ENCODE assay signal across 7 mouse cellular contexts in the genomic region with DNA sequence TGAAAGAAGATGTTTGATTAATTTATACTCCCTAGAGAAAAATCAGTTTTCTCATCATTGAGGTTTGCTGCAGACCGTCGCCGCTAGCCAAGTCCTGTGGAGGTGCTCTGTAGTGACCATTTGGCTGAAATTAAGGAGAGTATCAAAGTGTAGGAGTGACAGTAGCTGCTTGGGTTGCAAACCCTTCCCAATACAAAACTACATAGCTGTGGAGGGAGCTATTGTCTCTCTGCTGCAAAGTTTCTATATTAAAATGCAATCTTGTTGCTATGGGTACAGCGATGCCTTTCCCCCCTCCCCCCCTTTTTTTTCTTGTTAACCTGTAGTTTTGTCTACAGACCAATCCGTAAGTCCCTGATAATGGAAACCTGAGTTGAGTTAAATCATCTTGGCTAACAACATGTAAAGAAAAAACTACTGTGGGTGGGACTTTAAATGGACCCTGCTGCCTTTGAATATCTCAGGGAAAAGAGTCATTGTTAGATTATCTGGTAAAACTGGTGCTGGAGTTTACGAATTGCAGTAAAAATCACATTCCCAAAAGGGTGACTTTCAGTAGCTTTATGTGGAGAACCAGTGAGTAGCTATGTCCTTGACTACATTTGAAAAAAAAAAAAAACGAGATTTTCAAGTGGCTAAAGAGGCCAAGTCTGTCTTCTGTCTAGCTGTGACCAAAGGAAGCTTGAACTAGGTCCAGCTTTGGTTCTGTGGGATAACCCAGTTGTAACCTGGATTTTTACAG. TPM values are rescaled to one million over a fixed set of nuclear protein-coding genes. Genes with fewer than 3 reads are reported as not detected.
DNase-seq lines count a peak whose midpoint lies in the region; ATAC-seq and TF ChIP-seq lines count a peak whose summit lies in the region.

No protein-coding gene starts in this region.

- peak overlapping the region; percentile 91 for H3K4me3 ChIP-seq in embryonic facial prominence, embryonic 15.5 days (replicated peaks)
- peak overlapping the region; percentile 85 for H3K4me3 ChIP-seq in limb, embryonic 14.5 days (replicated peaks; ENCODE audit: low read length)
- H3K4me3 ChIP-seq in stomach, embryonic 16.5 days (replicated peaks; ENCODE audit: low read length), result peak overlapping the region; percentile 56
- H3K4me3 ChIP-seq in cerebellum, adult 2 months (replicated peaks; ENCODE audit: insufficient read depth, low read depth, low read length), result no peak overlapping the region

- TF ChIP-seq POLR2A in limb, embryonic 14.5 days (IDR thresholded peaks at IDR 0.05; ENCODE audit: borderline replicate concordance, extremely low read depth, insufficient read depth, insufficient read length), result no peak
- no peak for TF ChIP-seq POLR2A in cerebellum, adult 2 months (IDR thresholded peaks at IDR 0.05; ENCODE audit: borderline replicate concordance, insufficient read depth, low read length)

- H3K27me3 ChIP-seq in embryonic facial prominence, embryonic 15.5 days, result no peaks in the 10 kb centered on the region
- H3K27me3 ChIP-seq in limb, embryonic 14.5 days (ENCODE audit: control insufficient read depth, insufficient read depth, low read length), result no peaks in the 10 kb centered on the region
- no peaks in the 10 kb centered on the region for H3K27me3 ChIP-seq in stomach, embryonic 16.5 days (ENCODE audit: control insufficient read depth, insufficient read depth, low read length)
- no peaks in the 10 kb centered on the region for H3K27me3 ChIP-seq in cerebellum, adult 2 months (ENCODE audit: control insufficient read depth, insufficient read depth, low read length)

- ATAC-seq in embryonic facial prominence, embryonic 15.5 days (ENCODE audit: insufficient number of reproducible peaks, low FRiP score, low TSS enrichment, low read depth), result no peak
- ATAC-seq in limb, embryonic 14.5 days (ENCODE audit: low FRiP score, low read depth), result no peak
- no peak for ATAC-seq in stomach, embryonic 16.5 days (ENCODE audit: insufficient read depth, low FRiP score)

- H3K9me3 ChIP-seq in embryonic facial prominence, embryonic 15.5 days (replicated peaks), result no peaks in the 10 kb centered on the region
- H3K9me3 ChIP-seq in limb, embryonic 14.5 days (ENCODE audit: control insufficient read depth, low read length), result 0 out of 2 replicates have a peak, but pooled peaks cover 2% of the 10 kb centered on the region
- H3K9me3 ChIP-seq in stomach, embryonic 16.5 days (replicated peaks; ENCODE audit: control insufficient read depth, low read length), result 0 out of 2 replicates have a peak, but pooled peaks cover 2% of the 10 kb centered on the region

- H3K9ac ChIP-seq in embryonic facial prominence, embryonic 15.5 days, result peak overlapping the region; percentile 15; the same call in 1 of the 2 replicates
- H3K9ac ChIP-seq in limb, embryonic 14.5 days (ENCODE audit: low read depth, low read length, severe bottlenecking), result peak overlapping the region; percentile 21
- H3K9ac ChIP-seq in stomach, embryonic 16.5 days (ENCODE audit: low read length), result peak overlapping the region; percentile 82

- 10% methylated on average over 7 of the region's 7 CpGs for WGBS in embryonic facial prominence, embryonic 15.5 days
- 6% methylated on average over 7 of the region's 7 CpGs for WGBS in limb, embryonic 14.5 days
- WGBS in stomach, embryonic 16.5 days, result 8% methylated on average over 7 of the region's 7 CpGs
- 57% methylated on average over 7 of the region's 7 CpGs for WGBS in cerebellum, adult 2 months

- intact Hi-C loops in gastrocnemius, postnatal 36 days (cut with DNase I), result loop anchor here (5.0 kb wide), 1 partner anchor 223 kb away; no protein-coding TSS in a partner anchor

- H3K4me2 ChIP-seq in embryonic facial prominence, embryonic 15.5 days (replicated peaks), result peak overlapping the region; percentile 54
- peak overlapping the region; percentile 66 for H3K4me2 ChIP-seq in limb, embryonic 14.5 days (replicated peaks; ENCODE audit: low read depth, low read length, severe bottlenecking)
- peak overlapping the region; percentile 65 for H3K4me2 ChIP-seq in stomach, embryonic 16.5 days (ENCODE audit: low read depth, low read length)

- TF ChIP-seq CTCF in cerebellum, adult 2 months (IDR thresholded peaks at IDR 0.05; ENCODE audit: borderline replicate concordance, insufficient read depth, low read depth, low read length), result no peak

- 0 out of 2 replicates have a peak, but pooled peaks cover 3% of the 10 kb centered on the region for H3K36me3 ChIP-seq in embryonic facial prominence, embryonic 15.5 days
- peaks cover 7% of the 10 kb centered on the region; the same call in 1 of the 2 replicates for H3K36me3 ChIP-seq in limb, embryonic 14.5 days (ENCODE audit: control insufficient read depth, insufficient read depth, low read length)
- peaks cover 6% of the 10 kb centered on the region; the same call in 1 of the 2 replicates for H3K36me3 ChIP-seq in stomach, embryonic 16.5 days (ENCODE audit: control insufficient read depth, insufficient read depth, low read length)

- DNase-seq in thymus, postnatal 0 days (ENCODE audit: low spot score), result peak; percentile 62
- DNase-seq in thymus, adult 18-20 months, result no peak
- DNase-seq in limb, embryonic 14.5 days (ENCODE audit: low spot score), result peak; percentile 37
- DNase-seq in cerebellum, adult 2 months, result no peak
- no peak for DNase-seq in gastrocnemius, postnatal 36 days

- peaks cover 42% of the 10 kb centered on the region for H3K4me1 ChIP-seq in embryonic facial prominence, embryonic 15.5 days
- peaks cover 45% of the 10 kb centered on the region for H3K4me1 ChIP-seq in limb, embryonic 14.5 days (ENCODE audit: control insufficient read depth, insufficient read depth, low read length)
- peaks cover 40% of the 10 kb centered on the region for H3K4me1 ChIP-seq in stomach, embryonic 16.5 days (ENCODE audit: control insufficient read depth, insufficient read depth, low read length)
- H3K4me1 ChIP-seq in cerebellum, adult 2 months (ENCODE audit: control insufficient read depth, insufficient read depth, low read length), result no peaks in the 10 kb centered on the region

- H3K27ac ChIP-seq in embryonic facial prominence, embryonic 15.5 days (replicated peaks), result peak overlapping the region; percentile 87
- peak overlapping the region; percentile 74 for H3K27ac ChIP-seq in limb, embryonic 14.5 days (replicated peaks; ENCODE audit: low read depth, low read length)
- peak overlapping the region; percentile 96 for H3K27ac ChIP-seq in stomach, embryonic 16.5 days (ENCODE audit: low read length)
- no peak overlapping the region for H3K27ac ChIP-seq in cerebellum, adult 2 months (ENCODE audit: insufficient read depth, low read length)

RNA-seq across cellular contexts. Expression of a gene that starts 2.1 kb away (rescaled TPM):
- polyA plus RNA-seq in thymus, postnatal 0 days (2015; fragmentation: Nextera tagmentation; extraction: Ambion mirVana), result 81.6 and 112 TPM in 2 replicates
- polyA plus RNA-seq in embryonic facial prominence, embryonic 15.5 days (2015; fragmentation: Nextera tagmentation; extraction: Ambion mirVana), result 92.0 and 94.2 TPM in 2 replicates
- polyA plus RNA-seq in limb, embryonic 14.5 days (2012; rRNA removed), result 38.2 and 70.8 TPM in 2 replicates
- polyA plus RNA-seq in limb, embryonic 14.5 days (2014; fragmentation: Nextera tagmentation; extraction: Ambion mirVana), result 76.0 and 76.7 TPM in 2 replicates
- 63.7 and 66.8 TPM in 2 replicates for polyA plus RNA-seq in stomach, embryonic 16.5 days (2015; fragmentation: Nextera tagmentation; extraction: Ambion mirVana)
- polyA plus RNA-seq in cerebellum, adult 2 months (2012; rRNA removed), result 16.4 and 18.6 TPM in 2 replicates
- 10 to 100 TPM; 16.4 to 18.0 TPM for total RNA-seq in gastrocnemius, postnatal 36 days (2021)

Comparison
In these comparisons a context has a peak if more than half of its experiments do, and no peak if none do; other contexts are left out.
1. DNase-seq: peak in thymus, postnatal 0 days (single experiment) and limb, embryonic 14.5 days (single experiment); none in thymus, adult 18-20 months (0 of 2), cerebellum, adult 2 months (0 of 2) and gastrocnemius, postnatal 36 days (0 of 2).
2. H3K9ac ChIP-seq: peak in every context shown above with its lines; median percentile 82 in stomach, embryonic 16.5 days; 21 in limb, embryonic 14.5 days; 15 in embryonic facial prominence, embryonic 15.5 days.
3. Peak in every context shown above with its lines, with median percentiles within 50 percentile points of each other: H3K4me2 ChIP-seq.